Mouse (Mus musculus) central nervous system, embryonic 18 days (tissue): ENCODE results near the gene Rai1. TPM values are rescaled to one million over a fixed set of nuclear protein-coding genes. Genes with fewer than 3 reads are reported as not detected.

Source experiments
- polyA plus RNA-seq: library from polyadenylated mRNA; depleted of rRNA; stranded (reverse); fragments of >200 nt; gene quantifications from 2 replicates; pipeline ENCODE4 v1.2.3, GENCODE M21; 2012; rRNA removed

Rai1 gene
- 49.4 and 52.9 TPM in 2 replicates for polyA plus RNA-seq

GRCm38 (mm10) chr11:60104810-60105592 lies at the start of gene Rai1:
Gene Rai1, plus strand, starts transcription at chr11:60105013.

GRCm38 (mm10) chr11:60222469-60223236 lies 117.8 kb downstream of the Rai1 start, which contains the start of gene Srebf1:
Gene Srebf1, minus strand, starts transcription at chr11:60222581.

Other genes with a start within 250 kb of the Rai1 start
- 21.7 and 22.0 TPM in 2 replicates for gene Med9, start 156.8 kb upstream of the Rai1 start, polyA plus RNA-seq
- 1.2 and 1.3 TPM in 2 replicates for gene Rasd1, start 140.1 kb upstream of the Rai1 start, polyA plus RNA-seq
- 8.8 and 8.9 TPM in 2 replicates for gene Pemt, start 58.5 kb upstream of the Rai1 start, polyA plus RNA-seq
- 48.3 and 52.1 TPM in 2 replicates for gene Srebf1, start 117.6 kb downstream of the Rai1 start, polyA plus RNA-seq
- 69.1 and 75.2 TPM in 2 replicates for gene Tom1l2, start 247.9 kb downstream of the Rai1 start, polyA plus RNA-seq
- gene Drc3, start 248.3 kb downstream of the Rai1 start, polyA plus RNA-seq = 7.7 and 8.7 TPM in 2 replicates